Mouse (Mus musculus): ENCODE results near the gene Ddr1. TPM values are rescaled to one million over a fixed set of nuclear protein-coding genes. Genes with fewer than 3 reads are reported as not detected.
A peak's percentile ranks its signal among the peaks of the same experiment; 100 is the strongest.
"Not testable (repeated sequence)": the region's sequence is repeated elsewhere in the genome, so short reads cannot be mapped to it uniquely, and the experiment has no call there.

The Ddr1 gene
- polyA plus RNA-seq, 1 experiment from 2014 or later, result 78.4 TPM

DNA sequence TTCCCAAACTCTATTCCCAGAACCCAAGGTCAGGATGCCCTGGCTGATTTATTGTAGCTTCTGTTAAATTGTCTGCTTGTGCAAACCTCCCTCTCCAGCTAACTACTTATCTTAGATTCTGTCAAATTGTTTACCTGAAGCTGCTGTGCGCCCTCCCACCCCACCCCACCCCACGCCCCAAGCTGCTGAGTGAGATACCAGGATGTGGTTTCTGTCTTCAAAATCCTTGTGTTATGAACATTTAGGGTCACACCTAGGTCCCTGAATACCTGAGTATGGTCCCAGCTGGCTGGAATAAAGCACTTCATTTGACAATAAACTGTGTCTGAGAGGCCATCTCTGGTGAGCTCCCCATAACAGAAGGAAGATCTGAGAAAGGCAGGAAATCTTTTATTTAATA is 30.1 kb upstream of the Ddr1 start:
- Histone ChIP-seq H3K4me3 (replicated peaks) (no peak overlapping the region), H3K27me3 (replicated peaks) (0 out of 2 replicates have a peak, but pooled peaks cover 7% of the 10 kb centered on the region), H3K9ac (no peak overlapping the region), H3K27ac (no peak overlapping the region), H3K36me3 (no peaks in the 10 kb centered on the region), H3K4me2 (no peak overlapping the region), H3K9me3 (no peaks in the 10 kb centered on the region), H3K4me1 (peaks cover 8% of the 10 kb centered on the region)
- ATAC-seq (ENCODE audit: insufficient read depth, low FRiP score, low read depth), result no peak
- 25% methylated on average over 2 of the region's 2 CpGs for WGBS

DNA sequence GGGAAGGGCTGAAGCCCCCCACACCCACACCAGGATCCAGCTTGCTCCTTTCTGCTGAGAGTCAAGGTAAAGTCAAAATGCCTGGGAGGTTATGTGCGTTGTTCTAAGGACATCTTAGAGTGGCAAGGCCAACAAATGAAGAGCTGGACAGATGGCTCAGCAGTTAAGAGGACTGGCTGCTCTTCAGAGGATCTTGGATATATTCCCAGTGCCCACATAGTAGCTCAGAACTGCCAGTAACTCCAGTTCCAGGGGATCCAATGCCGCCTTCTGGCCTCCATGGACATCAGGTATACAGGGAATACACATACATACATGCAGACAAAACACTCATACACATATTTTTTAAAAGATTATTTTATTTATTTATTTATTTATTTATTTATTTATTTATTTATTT is 29.0 kb upstream of the Ddr1 start:
- H3K36me3 ChIP-seq, result no peaks in the 10 kb centered on the region

DNA sequence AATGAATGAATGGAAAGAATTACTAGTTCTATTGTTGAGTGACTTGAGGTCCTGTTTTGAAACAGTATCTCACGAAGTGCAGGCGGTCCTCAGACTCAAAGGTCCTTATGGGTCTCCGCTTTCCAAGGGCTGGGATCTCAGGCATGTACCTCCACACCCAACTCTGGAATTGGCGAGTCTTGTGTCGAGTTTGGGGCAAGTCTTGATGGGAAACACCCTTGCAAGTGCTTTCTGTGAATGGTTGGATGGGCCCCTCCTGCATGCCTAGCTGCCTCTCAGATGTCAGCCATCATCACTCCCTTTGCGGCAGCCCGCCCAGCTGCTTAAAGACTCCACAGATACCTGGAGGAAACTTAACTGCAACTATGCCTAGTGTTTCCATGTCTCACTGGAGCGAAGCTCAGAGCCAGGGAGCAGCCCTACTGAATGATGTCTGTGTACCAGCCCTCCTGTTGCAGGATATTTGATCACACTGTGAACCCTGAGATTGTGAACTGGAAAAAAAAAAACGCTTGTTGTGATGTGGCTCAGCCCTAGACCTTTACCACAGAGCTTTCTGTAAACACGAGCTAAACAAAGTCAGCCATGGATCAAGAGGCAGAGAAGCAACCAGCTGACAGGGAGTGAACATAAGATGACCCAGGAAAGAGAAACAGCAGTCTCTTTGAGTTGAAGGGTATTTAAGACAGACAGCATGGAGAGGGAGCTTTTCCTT is 27.2 kb upstream of the Ddr1 start:
- no peaks in the 10 kb centered on the region for H3K9me3 ChIP-seq
- no peak overlapping the region for H3K4me2 ChIP-seq
- 42% methylated on average over 10 of the region's 10 CpGs for WGBS
- no peak overlapping the region for H3K4me3 ChIP-seq (replicated peaks)
- H3K36me3 ChIP-seq, result no peaks in the 10 kb centered on the region
- ATAC-seq (ENCODE audit: insufficient read depth, low FRiP score, low read depth), result no peak
- peaks cover 6% of the 10 kb centered on the region for H3K4me1 ChIP-seq
- no peak overlapping the region for H3K9ac ChIP-seq
- no peaks in the 10 kb centered on the region for H3K27me3 ChIP-seq (replicated peaks)
- H3K27ac ChIP-seq, result no peak overlapping the region

More for the DNA sequence above, 29.0 kb upstream of the Ddr1 start:
- Histone ChIP-seq H3K9ac (no peak overlapping the region), H3K4me1 (peaks cover 8% of the 10 kb centered on the region), H3K9me3 (no peaks in the 10 kb centered on the region), H3K27me3 (replicated peaks) (no peaks in the 10 kb centered on the region), H3K4me2 (no peak overlapping the region), H3K4me3 (replicated peaks) (no peak overlapping the region), H3K27ac (no peak overlapping the region)
- no peak for ATAC-seq (ENCODE audit: insufficient read depth, low FRiP score, low read depth)
- 98% methylated on average over 2 of the region's 2 CpGs for WGBS

DNA sequence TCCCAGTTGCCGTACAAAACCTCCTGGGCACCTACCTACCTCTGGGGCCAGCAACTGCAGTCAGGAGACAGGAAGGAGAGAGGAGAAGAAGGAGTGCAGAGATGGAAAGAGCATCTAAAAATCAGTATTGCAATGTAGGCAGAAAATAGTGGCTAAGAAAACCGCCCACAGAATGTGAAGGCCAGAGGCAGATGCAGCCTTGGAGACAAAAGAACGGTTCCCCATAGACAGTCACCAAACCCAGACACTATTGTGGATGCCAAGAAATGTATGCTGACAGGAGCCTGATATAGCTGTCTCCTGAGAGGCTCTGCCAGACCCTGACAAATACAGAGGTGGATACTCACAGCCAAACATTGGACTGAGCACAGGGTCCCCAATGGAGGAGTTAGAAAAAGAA is 25.7 kb upstream of the Ddr1 start:
- not testable (repeated sequence) for H3K9me3 ChIP-seq; H3K27me3 ChIP-seq (replicated peaks); H3K36me3 ChIP-seq; H3K4me1 ChIP-seq; H3K4me3 ChIP-seq (replicated peaks); H3K4me2 ChIP-seq; ATAC-seq (ENCODE audit: insufficient read depth, low FRiP score, low read depth); H3K9ac ChIP-seq; H3K27ac ChIP-seq
- 78% methylated on average over 3 of the region's 3 CpGs for WGBS

DNA sequence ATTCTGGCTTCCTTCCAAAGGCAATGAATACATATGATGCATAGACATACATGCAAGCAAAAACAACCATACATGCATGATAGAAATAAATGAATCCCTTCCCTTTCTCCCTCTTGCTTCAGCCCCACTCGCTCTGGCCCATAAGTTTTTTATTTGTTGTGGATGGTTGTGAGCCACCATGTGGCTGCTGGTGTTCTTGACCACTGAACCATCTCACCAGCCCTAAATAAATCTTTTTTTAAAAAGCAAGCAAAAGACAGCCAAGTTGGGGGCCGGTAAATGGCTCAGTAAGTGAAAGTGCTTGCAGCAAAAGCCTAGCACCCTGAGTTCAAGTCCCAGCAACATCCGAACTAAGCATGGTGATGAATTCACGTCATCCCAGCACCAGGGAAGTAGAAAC is 24.4 kb upstream of the Ddr1 start:
- no peak overlapping the region for H3K4me3 ChIP-seq (replicated peaks)
- H3K9me3 ChIP-seq, result no peaks in the 10 kb centered on the region
- H3K4me1 ChIP-seq, result peaks cover 7% of the 10 kb centered on the region
- H3K27me3 ChIP-seq (replicated peaks), result no peaks in the 10 kb centered on the region
- no peak for ATAC-seq (ENCODE audit: insufficient read depth, low FRiP score, low read depth)
- WGBS, result 85% methylated on average over 4 of the region's 4 CpGs
- no peaks in the 10 kb centered on the region for H3K36me3 ChIP-seq
- no peak overlapping the region for H3K9ac ChIP-seq
- no peak overlapping the region for H3K4me2 ChIP-seq
- no peak overlapping the region for H3K27ac ChIP-seq

DNA sequence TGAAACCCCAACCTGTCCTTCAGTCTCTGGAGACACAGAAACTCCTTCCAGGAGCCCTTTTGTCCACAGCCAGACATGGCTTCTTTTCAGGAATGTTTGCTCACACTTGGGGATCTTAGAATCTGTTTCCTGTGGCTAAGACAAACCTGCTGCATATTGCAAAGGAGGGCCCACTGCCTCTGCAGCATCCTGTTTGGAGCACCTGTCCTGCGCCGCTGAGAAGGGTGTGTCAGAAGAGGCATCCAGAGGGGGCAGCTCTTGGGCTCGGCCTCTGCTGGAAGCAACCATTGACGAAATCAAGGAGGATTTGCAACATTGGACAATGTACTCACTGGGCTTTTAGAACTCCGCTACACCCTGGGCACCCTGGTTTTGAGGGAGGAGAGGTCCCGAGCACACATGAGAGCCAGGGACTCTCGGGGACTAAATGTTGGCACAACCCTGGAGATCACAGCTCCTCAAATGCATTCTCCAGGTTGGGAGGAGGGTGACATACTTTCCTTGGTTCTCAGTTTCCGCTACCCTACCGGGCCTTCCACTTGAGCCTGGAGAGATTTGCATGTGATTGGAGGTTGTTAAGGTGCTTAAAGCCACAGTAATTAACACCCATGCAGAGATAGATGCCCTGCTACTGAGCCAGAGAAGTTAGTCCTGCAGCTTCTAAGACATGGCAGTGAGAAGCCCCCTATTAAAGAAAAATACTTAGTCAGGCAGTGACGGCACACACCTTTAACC is 23.2 kb upstream of the Ddr1 start:
- H3K9me3 ChIP-seq, result no peaks in the 10 kb centered on the region
- no peaks in the 10 kb centered on the region for H3K27me3 ChIP-seq (replicated peaks)
- H3K9ac ChIP-seq, result no peak overlapping the region
- no peaks in the 10 kb centered on the region for H3K36me3 ChIP-seq
- no peak for ATAC-seq (ENCODE audit: insufficient read depth, low FRiP score, low read depth)
- 46% methylated on average over 10 of the region's 10 CpGs for WGBS
- peaks cover 7% of the 10 kb centered on the region for H3K4me1 ChIP-seq
- no peak overlapping the region for H3K27ac ChIP-seq
- no peak overlapping the region for H3K4me3 ChIP-seq (replicated peaks)
- no peak overlapping the region for H3K4me2 ChIP-seq

DNA sequence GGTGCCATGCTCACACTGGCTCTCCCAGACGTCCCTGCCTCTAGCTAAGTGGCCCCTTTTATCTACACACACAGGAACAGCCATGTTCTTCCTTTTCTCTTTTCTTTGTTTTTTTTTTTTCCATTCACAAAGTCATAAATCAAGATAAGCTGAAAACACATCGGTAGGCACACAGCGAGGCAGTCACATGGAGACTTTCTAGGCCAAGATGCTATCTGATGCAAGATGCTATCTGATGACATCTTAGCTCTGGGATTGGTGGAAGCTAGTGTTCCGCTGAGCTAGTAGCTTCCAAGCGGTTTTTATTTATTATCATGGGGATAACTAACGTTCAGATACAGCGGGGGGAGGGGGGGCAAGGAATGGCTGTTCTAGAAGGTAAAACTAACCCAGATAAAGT is 22.6 kb upstream of the Ddr1 start:
- no peaks in the 10 kb centered on the region for H3K27me3 ChIP-seq (replicated peaks)
- H3K4me1 ChIP-seq, result peaks cover 7% of the 10 kb centered on the region
- H3K27ac ChIP-seq, result no peak overlapping the region
- no peak overlapping the region for H3K4me3 ChIP-seq (replicated peaks)
- no peak overlapping the region for H3K9ac ChIP-seq
- no peaks in the 10 kb centered on the region for H3K9me3 ChIP-seq
- ATAC-seq (ENCODE audit: insufficient read depth, low FRiP score, low read depth), result no peak
- WGBS, result 29% methylated on average over 7 of the region's 7 CpGs
- no peaks in the 10 kb centered on the region for H3K36me3 ChIP-seq
- no peak overlapping the region for H3K4me2 ChIP-seq

DNA sequence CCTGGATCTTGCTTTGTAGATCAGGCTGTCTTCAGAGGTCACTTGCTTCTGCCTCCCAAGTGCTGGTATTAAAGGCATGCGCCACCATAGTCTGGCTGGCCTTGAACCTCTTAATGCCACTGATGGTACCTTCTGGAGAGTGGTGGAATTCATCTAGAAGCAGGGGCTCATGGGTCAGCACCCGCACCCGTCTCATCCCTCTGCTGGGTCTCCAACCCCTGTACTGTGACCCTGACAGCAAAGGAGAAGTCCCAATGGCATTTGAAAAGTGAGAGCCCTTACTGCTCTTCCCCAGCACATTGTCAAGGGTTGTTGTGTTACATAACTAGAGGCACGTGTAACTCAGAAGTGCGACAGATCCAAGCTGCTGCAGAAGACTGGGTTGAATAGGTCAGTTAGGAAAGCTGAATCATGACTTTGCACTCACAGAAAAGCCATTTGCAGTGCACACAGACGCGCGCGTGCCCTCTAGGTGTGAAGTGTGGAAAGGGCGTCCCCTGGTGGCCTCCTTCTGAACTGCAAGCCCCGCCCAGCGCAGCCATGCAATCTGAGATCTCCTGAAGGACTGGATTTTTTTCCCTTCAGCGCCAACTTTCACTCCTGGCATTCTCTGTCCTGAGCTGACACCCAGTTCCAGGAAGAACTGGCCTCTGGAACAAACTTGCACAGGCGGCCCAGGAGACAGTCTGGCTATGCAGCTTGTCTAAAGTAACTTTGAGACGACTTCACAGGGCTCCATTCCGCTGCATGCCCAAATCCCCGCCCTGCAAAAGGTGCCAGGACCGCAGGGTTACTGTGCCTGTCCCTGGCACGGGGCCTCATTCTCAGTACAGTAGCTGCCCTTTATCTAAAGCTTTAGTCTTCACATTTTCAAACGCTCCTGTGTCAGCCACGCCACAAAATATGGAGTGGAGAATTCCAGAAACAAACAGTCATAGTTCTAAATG is 21.1 kb upstream of the Ddr1 start:
- peak overlapping the region; percentile 24 for H3K4me2 ChIP-seq
- H3K36me3 ChIP-seq, result no peaks in the 10 kb centered on the region
- H3K9ac ChIP-seq, result no peak overlapping the region
- no peak overlapping the region for H3K4me3 ChIP-seq (replicated peaks)
- peaks cover 13% of the 10 kb centered on the region for H3K4me1 ChIP-seq
- no peaks in the 10 kb centered on the region for H3K27me3 ChIP-seq (replicated peaks)
- H3K9me3 ChIP-seq, result no peaks in the 10 kb centered on the region
- no peak overlapping the region for H3K27ac ChIP-seq
- WGBS, result 29% methylated on average over 21 of the region's 21 CpGs
- ATAC-seq (ENCODE audit: insufficient read depth, low FRiP score, low read depth), result peak; percentile 63

DNA sequence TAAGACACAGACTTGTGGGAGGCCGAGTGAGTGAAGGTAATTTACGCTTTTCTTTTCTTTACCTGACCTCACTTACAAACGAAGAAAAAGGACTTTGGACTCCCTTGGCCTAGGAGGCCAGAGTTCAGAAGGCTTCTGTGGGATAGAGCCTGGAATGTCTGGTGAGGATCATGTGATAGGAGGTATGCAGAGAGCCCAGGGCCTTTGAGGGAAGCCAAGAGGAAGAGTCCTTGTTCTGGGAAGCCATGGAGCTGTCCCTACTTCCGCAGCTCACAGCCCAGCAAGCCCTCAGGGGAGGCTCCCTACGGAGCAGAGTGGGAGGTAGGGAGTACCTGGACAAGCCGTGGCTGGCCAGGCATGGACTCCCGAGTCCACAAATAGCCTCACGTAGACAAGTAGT is 17.3 kb upstream of the Ddr1 start:
- Histone ChIP-seq H3K9ac (no peak overlapping the region), H3K4me3 (replicated peaks) (no peak overlapping the region), H3K4me1 (peaks cover 23% of the 10 kb centered on the region), H3K36me3 (no peaks in the 10 kb centered on the region), H3K27ac (no peak overlapping the region), H3K9me3 (no peaks in the 10 kb centered on the region), H3K4me2 (no peak overlapping the region), H3K27me3 (replicated peaks) (no peaks in the 10 kb centered on the region)
- no peak for ATAC-seq (ENCODE audit: insufficient read depth, low FRiP score, low read depth)
- WGBS, result 59% methylated on average over 8 of the region's 8 CpGs

DNA sequence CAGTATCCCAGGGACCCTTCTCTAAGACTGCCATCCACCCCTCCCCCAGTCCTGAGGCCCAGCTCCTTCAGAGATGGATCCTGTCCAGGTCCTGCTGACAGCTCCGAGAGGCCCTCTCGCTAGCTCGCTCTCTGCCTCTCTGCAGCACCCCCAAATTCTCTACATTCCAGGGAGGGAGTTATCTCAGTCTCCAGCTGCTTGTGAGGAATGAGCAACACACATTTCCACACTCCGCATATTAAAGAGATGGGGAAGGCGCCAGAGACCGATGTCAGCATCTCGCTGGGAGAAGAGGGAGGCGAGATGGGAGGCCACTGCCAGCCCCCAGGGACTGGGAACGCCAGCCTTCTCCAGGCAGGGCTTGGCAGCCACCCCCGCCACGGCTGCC is 15.9 kb upstream of the Ddr1 start:
- peak; percentile 62; the same call in 1 of the 2 replicates for ATAC-seq (ENCODE audit: insufficient read depth, low FRiP score, low read depth)
- Histone ChIP-seq H3K27me3 (replicated peaks) (no peaks in the 10 kb centered on the region), H3K4me1 (peaks cover 21% of the 10 kb centered on the region), H3K36me3 (no peaks in the 10 kb centered on the region), H3K4me2 (peak overlapping the region; percentile 40), H3K9me3 (no peaks in the 10 kb centered on the region), H3K9ac (no peak overlapping the region), H3K27ac (peak overlapping the region; percentile 77), H3K4me3 (replicated peaks) (no peak overlapping the region)
- 14% methylated on average over 11 of the region's 11 CpGs for WGBS

DNA sequence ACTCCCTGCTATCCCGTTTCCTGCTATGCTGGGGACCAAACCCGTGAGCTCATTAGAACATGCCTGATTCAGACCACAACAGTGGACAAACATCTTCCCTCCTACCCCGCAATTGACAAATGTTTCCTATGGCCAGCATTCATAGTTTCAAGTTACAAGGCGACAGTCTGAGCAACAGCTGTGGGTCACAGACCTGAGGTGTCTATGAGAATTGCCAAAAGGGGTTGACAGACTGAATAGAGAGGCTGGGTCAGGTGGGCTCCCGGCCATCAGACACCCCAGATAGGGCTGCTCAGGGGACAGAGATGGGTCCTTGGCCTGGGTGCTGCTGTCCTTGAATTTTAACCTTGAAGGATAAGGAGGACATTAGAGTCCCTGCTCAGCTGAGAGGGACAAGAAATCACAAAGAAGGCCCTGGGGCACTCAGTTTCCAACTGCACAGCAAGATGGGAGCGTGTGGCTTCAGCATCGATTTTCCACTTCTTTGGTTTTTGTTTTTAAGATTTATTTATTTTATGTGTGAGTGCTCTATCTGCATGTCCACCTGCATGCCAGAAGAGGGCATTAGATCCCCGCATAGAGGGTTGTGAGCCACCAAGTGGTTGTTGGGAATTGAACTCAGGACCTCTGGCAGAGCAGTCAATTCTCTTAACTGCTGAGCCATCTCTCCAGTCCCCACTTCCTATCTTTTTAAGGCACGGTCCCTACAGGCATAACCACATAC is 15.4 kb upstream of the Ddr1 start:
- Histone ChIP-seq H3K9ac (no peak overlapping the region), H3K4me2 (0 out of 2 replicates have a peak overlapping the region, but pooled peaks have one; percentile 40), H3K36me3 (no peaks in the 10 kb centered on the region), H3K4me1 (peaks cover 16% of the 10 kb centered on the region), H3K9me3 (no peaks in the 10 kb centered on the region), H3K27ac (peak overlapping the region; percentile 77), H3K27me3 (replicated peaks) (no peaks in the 10 kb centered on the region), H3K4me3 (replicated peaks) (no peak overlapping the region)
- WGBS, result 50% methylated on average over 9 of the region's 9 CpGs
- no peak for ATAC-seq (ENCODE audit: insufficient read depth, low FRiP score, low read depth)
